Mouse (Mus musculus): ENCODE results near the gene Selenoo. TPM values are rescaled to one million over a fixed set of nuclear protein-coding genes. Genes with fewer than 3 reads are reported as not detected.

The Selenoo gene
- polyA plus RNA-seq, 1 experiment from 2014 or later = 24.7 TPM

DNA sequence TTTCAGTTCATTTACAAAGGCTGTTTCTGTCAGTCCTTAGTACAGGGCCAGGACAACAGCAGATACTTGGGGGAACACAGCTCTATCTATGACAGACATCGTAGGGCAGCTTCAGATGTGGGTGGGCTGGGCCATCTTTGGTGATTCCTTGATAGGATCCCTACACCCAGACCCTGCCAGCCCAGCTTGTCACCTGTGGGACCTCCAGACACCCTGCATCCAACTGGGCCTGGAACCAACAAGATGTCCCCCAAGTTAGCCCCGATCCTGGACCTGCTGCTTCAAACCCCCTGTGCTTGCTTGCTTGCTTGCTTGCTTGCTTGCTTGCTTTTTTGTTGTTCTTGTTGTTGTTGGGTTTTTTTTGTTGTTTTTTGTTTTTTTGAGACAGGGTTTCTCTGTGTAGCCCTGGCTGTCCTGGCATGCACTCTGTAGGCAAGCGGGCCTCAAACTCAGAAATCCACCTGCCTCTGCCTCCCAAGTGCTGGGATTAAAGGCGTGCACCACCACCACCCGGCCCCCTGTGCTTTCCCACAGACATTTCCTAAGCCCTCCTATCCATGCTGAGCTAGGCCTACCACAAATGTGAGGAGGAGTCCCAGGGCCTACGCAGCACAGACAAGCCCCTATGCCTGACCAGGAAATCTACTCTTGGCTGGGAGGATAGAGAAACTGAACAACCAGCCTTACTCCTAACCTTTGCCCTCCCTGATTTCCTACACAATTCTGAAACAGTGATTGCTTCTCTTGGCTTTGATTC is 26.9 kb upstream of the Selenoo start:
- ATAC-seq = no peak
- Histone ChIP-seq H3K4me2 (ENCODE audit: low read length) (no peak overlapping the region), H3K27me3 (replicated peaks; ENCODE audit: control insufficient read depth, insufficient read depth, low read length) (no peaks in the 10 kb centered on the region), H3K36me3 (ENCODE audit: control insufficient read depth, insufficient read depth, low read length) (no peaks in the 10 kb centered on the region), H3K27ac (ENCODE audit: low read depth, low read length) (no peak overlapping the region), H3K4me1 (ENCODE audit: control insufficient read depth, insufficient read depth, low read length) (peaks cover 9% of the 10 kb centered on the region), H3K4me3 (ENCODE audit: low read depth, low read length) (no peak overlapping the region), H3K9me3 (replicated peaks; ENCODE audit: control insufficient read depth, low read length) (no peaks in the 10 kb centered on the region), H3K9ac (ENCODE audit: low read length) (no peak overlapping the region)
- 89% methylated on average over 6 of the region's 6 CpGs for WGBS
- DNase-seq (ENCODE audit: low spot score) = no peak

- Histone ChIP-seq H3K9me3 (replicated peaks; ENCODE audit: control insufficient read depth, low read length) (no peaks in the 10 kb centered on the region), H3K9ac (ENCODE audit: low read length) (no peak overlapping the region), H3K27ac (ENCODE audit: low read depth, low read length) (no peak overlapping the region), H3K36me3 (ENCODE audit: control insufficient read depth, insufficient read depth, low read length) (no peaks in the 10 kb centered on the region), H3K4me3 (ENCODE audit: low read depth, low read length) (no peak overlapping the region), H3K4me2 (ENCODE audit: low read length) (no peak overlapping the region), H3K27me3 (replicated peaks; ENCODE audit: control insufficient read depth, insufficient read depth, low read length) (0 out of 2 replicates have a peak, but pooled peaks cover 3% of the 10 kb centered on the region), H3K4me1 (ENCODE audit: control insufficient read depth, insufficient read depth, low read length) (peaks cover 9% of the 10 kb centered on the region)
- DNase-seq (ENCODE audit: low spot score) (no peak), ATAC-seq (no peak)
- WGBS = 85% methylated on average over 5 of the region's 5 CpGs
These were observed 26.4 kb upstream of the Selenoo start for GRCm38 (mm10) chr15:89062518-89062910.

DNA sequence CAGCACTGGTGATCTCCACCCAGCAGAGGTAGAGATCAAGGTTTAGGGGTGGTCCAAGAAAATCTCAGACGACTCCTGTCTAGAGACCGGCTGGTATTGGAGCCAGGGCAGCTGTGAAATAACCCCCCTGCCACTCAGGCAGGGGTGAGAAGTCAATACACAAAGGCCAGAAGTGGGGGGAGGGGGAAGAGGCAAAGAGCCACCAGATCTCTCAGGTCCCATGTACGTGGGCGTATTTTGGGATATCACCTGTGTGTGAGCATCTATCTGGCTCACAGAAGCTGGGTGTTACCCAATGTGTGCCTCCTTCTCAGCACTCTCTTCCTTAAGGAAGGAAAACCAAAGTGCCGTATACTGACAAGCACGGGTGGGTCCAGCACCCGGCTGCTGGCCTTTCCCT is 25.9 kb upstream of the Selenoo start:
- Histone ChIP-seq H3K4me1 (ENCODE audit: control insufficient read depth, insufficient read depth, low read length) (peaks cover 9% of the 10 kb centered on the region), H3K4me3 (ENCODE audit: low read depth, low read length) (no peak overlapping the region), H3K4me2 (ENCODE audit: low read length) (no peak overlapping the region), H3K9ac (ENCODE audit: low read length) (no peak overlapping the region), H3K36me3 (ENCODE audit: control insufficient read depth, insufficient read depth, low read length) (0 out of 2 replicates have a peak, but pooled peaks cover 2% of the 10 kb centered on the region), H3K27ac (ENCODE audit: low read depth, low read length) (no peak overlapping the region), H3K27me3 (replicated peaks; ENCODE audit: control insufficient read depth, insufficient read depth, low read length) (0 out of 2 replicates have a peak, but pooled peaks cover 3% of the 10 kb centered on the region), H3K9me3 (replicated peaks; ENCODE audit: control insufficient read depth, low read length) (no peaks in the 10 kb centered on the region)
- no peak for DNase-seq (ENCODE audit: low spot score)
- no peak for ATAC-seq
- 87% methylated on average over 7 of the region's 7 CpGs for WGBS

DNA sequence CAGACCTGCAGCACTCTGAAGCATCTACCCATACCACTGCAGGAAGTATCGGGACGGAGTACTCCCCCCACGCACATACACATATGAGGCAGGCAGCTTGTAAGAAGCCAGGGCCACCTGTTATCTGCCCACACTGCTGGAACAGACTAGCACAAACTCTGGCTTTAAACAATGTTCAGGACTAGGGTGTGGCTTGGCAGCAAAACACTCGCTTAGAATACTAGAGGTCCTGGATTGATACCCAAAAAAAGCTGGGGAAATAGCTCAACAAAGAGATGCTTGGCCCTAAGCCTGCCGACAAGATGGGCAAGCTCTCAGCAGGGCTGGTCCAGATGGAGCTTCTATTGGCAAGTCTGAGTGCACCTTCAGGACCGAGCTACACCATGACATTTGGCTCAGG is 25.3 kb upstream of the Selenoo start:
- ATAC-seq = no peak
- 76% methylated on average over 6 of the region's 6 CpGs for WGBS
- H3K4me2 ChIP-seq (ENCODE audit: low read length) = no peak overlapping the region

GRCm38 (mm10) chr15:89064891-89065290 is 24.0 kb upstream of the Selenoo start:
- Histone ChIP-seq H3K9ac (ENCODE audit: low read length) (no peak overlapping the region), H3K36me3 (ENCODE audit: control insufficient read depth, insufficient read depth, low read length) (0 out of 2 replicates have a peak, but pooled peaks cover 12% of the 10 kb centered on the region), H3K9me3 (replicated peaks; ENCODE audit: control insufficient read depth, low read length) (no peaks in the 10 kb centered on the region), H3K4me3 (ENCODE audit: low read depth, low read length) (no peak overlapping the region), H3K4me1 (ENCODE audit: control insufficient read depth, insufficient read depth, low read length) (peaks cover 6% of the 10 kb centered on the region; the same call in 1 of the 2 replicates), H3K27me3 (replicated peaks; ENCODE audit: control insufficient read depth, insufficient read depth, low read length) (peaks cover 9% of the 10 kb centered on the region; the same call in 1 of the 2 replicates), H3K4me2 (ENCODE audit: low read length) (no peak overlapping the region), H3K27ac (ENCODE audit: low read depth, low read length) (no peak overlapping the region)
- 92% methylated on average over 5 of the region's 5 CpGs for WGBS
- no peak for DNase-seq (ENCODE audit: low spot score)
- no peak for ATAC-seq

More for the DNA sequence above, 25.3 kb upstream of the Selenoo start:
- Histone ChIP-seq H3K36me3 (ENCODE audit: control insufficient read depth, insufficient read depth, low read length) (0 out of 2 replicates have a peak, but pooled peaks cover 6% of the 10 kb centered on the region), H3K9me3 (replicated peaks; ENCODE audit: control insufficient read depth, low read length) (no peaks in the 10 kb centered on the region), H3K27me3 (replicated peaks; ENCODE audit: control insufficient read depth, insufficient read depth, low read length) (peaks cover 5% of the 10 kb centered on the region; the same call in 1 of the 2 replicates), H3K27ac (ENCODE audit: low read depth, low read length) (no peak overlapping the region), H3K4me3 (ENCODE audit: low read depth, low read length) (no peak overlapping the region), H3K9ac (ENCODE audit: low read length) (no peak overlapping the region), H3K4me1 (ENCODE audit: control insufficient read depth, insufficient read depth, low read length) (peaks cover 9% of the 10 kb centered on the region)
- DNase-seq (ENCODE audit: low spot score) = no peak

DNA sequence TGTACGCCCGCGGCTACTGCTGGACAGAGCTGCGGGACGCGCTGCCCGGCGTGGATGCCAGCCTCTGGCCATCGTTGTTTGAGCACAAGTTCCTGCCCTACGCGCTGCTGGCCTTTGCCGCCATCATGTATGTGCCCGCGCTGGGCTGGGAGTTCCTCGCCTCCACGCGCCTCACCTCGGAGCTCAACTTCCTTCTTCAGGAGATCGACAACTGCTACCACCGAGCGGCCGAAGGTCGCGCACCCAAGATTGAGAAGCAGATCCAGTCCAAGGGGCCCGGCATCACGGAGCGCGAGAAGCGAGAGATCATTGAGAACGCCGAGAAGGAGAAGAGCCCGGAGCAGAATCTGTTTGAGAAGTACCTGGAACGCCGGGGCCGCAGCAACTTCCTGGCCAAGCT is 21.3 kb upstream of the Selenoo start:
- DNase-seq (ENCODE audit: low spot score) (no peak), ATAC-seq (no peak)
- Histone ChIP-seq H3K36me3 (ENCODE audit: control insufficient read depth, insufficient read depth, low read length) (0 out of 2 replicates have a peak, but pooled peaks cover 13% of the 10 kb centered on the region), H3K4me2 (ENCODE audit: low read length) (no peak overlapping the region), H3K27ac (ENCODE audit: low read depth, low read length) (no peak overlapping the region), H3K27me3 (replicated peaks; ENCODE audit: control insufficient read depth, insufficient read depth, low read length) (peaks cover 9% of the 10 kb centered on the region; the same call in 1 of the 2 replicates), H3K9me3 (replicated peaks; ENCODE audit: control insufficient read depth, low read length) (no peaks in the 10 kb centered on the region), H3K4me3 (ENCODE audit: low read depth, low read length) (no peak overlapping the region), H3K4me1 (ENCODE audit: control insufficient read depth, insufficient read depth, low read length) (no peaks in the 10 kb centered on the region), H3K9ac (ENCODE audit: low read length) (no peak overlapping the region)
- WGBS = 50% methylated on average over 35 of the region's 35 CpGs

GRCm38 (mm10) chr15:89068226-89068625 is 20.7 kb upstream of the Selenoo start:
- WGBS = 45% methylated on average over 26 of the region's 26 CpGs
- ATAC-seq = no peak
- Histone ChIP-seq H3K4me1 (ENCODE audit: control insufficient read depth, insufficient read depth, low read length) (no peaks in the 10 kb centered on the region), H3K4me3 (ENCODE audit: low read depth, low read length) (no peak overlapping the region), H3K9me3 (replicated peaks; ENCODE audit: control insufficient read depth, low read length) (no peaks in the 10 kb centered on the region), H3K27ac (ENCODE audit: low read depth, low read length) (no peak overlapping the region), H3K9ac (ENCODE audit: low read length) (no peak overlapping the region), H3K27me3 (replicated peaks; ENCODE audit: control insufficient read depth, insufficient read depth, low read length) (peaks cover 9% of the 10 kb centered on the region; the same call in 1 of the 2 replicates), H3K4me2 (ENCODE audit: low read length) (no peak overlapping the region), H3K36me3 (ENCODE audit: control insufficient read depth, insufficient read depth, low read length) (0 out of 2 replicates have a peak, but pooled peaks cover 13% of the 10 kb centered on the region)
- DNase-seq (ENCODE audit: low spot score) = no peak

GRCm38 (mm10) chr15:89069336-89069840 is 19.5 kb upstream of the Selenoo start:
- H3K4me2 ChIP-seq (ENCODE audit: low read length) = no peak overlapping the region
- no peak for DNase-seq (ENCODE audit: low spot score)
- no peak overlapping the region for H3K4me3 ChIP-seq (ENCODE audit: low read depth, low read length)
- 87% methylated on average over 18 of the region's 19 CpGs for WGBS
- no peak for ATAC-seq
- no peak overlapping the region for H3K27ac ChIP-seq (ENCODE audit: low read depth, low read length)
- no peaks in the 10 kb centered on the region for H3K4me1 ChIP-seq (ENCODE audit: control insufficient read depth, insufficient read depth, low read length)
- H3K27me3 ChIP-seq (replicated peaks; ENCODE audit: control insufficient read depth, insufficient read depth, low read length) = peaks cover 9% of the 10 kb centered on the region; the same call in 1 of the 2 replicates
- 0 out of 2 replicates have a peak, but pooled peaks cover 13% of the 10 kb centered on the region for H3K36me3 ChIP-seq (ENCODE audit: control insufficient read depth, insufficient read depth, low read length)
- no peaks in the 10 kb centered on the region for H3K9me3 ChIP-seq (replicated peaks; ENCODE audit: control insufficient read depth, low read length)
- H3K9ac ChIP-seq (ENCODE audit: low read length) = no peak overlapping the region

DNA sequence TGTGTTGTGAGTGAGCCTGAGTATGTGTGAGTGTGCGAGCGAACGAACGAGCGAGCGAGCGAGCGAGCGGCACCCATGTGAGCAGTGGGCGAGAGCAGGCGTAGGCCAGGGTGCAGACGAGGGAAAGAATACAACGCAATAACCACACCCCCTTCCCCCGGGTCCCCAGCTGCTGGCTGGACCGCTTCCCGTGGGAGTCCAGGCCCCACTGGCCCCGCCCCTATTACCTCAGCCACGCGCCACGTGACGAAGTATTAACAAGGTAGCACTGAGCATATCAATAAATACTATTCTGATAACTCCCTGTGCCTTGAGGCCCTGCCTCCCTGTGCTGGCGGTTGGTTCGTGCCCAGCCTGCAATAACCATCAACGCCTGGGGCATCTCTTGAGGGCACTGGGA is 18.3 kb upstream of the Selenoo start:
- H3K36me3 ChIP-seq (ENCODE audit: control insufficient read depth, insufficient read depth, low read length) = 0 out of 2 replicates have a peak, but pooled peaks cover 13% of the 10 kb centered on the region
- 78% methylated on average over 24 of the region's 24 CpGs for WGBS

More for the DNA sequence above, 18.3 kb upstream of the Selenoo start:
- ATAC-seq (no peak), DNase-seq (ENCODE audit: low spot score) (no peak)
- H3K4me1 ChIP-seq (ENCODE audit: control insufficient read depth, insufficient read depth, low read length) = peaks cover 8% of the 10 kb centered on the region; the same call in 1 of the 2 replicates
- H3K9ac ChIP-seq (ENCODE audit: low read length) = no peak overlapping the region
- H3K4me2 ChIP-seq (ENCODE audit: low read length) = no peak overlapping the region
- H3K4me3 ChIP-seq (ENCODE audit: low read depth, low read length) = no peak overlapping the region
- H3K27ac ChIP-seq (ENCODE audit: low read depth, low read length) = no peak overlapping the region
- H3K9me3 ChIP-seq (replicated peaks; ENCODE audit: control insufficient read depth, low read length) = no peaks in the 10 kb centered on the region
- H3K27me3 ChIP-seq (replicated peaks; ENCODE audit: control insufficient read depth, insufficient read depth, low read length) = peaks cover 9% of the 10 kb centered on the region; the same call in 1 of the 2 replicates

All from forebrain, embryonic 14.5 days (tissue).